Mouse (Mus musculus) adrenal gland, postnatal 0 days (tissue): Measurements from ENCODE around the gene Cep57l1. TPM values are rescaled to one million over a fixed set of nuclear protein-coding genes. Genes with fewer than 3 reads are reported as not detected.

Experiments used
- microRNA-seq: library from miRNA; unstranded; fragments of <30 nt; microRNA quantifications from one replicate; pipeline ENCODE4, GENCODE M21; 2016; ENCODE audit warnings: borderline replicate concordance; ENCODE audit not compliant: insufficient number of aligned reads
- polyA plus RNA-seq: library from polyadenylated mRNA; unstranded; fragments of >200 nt; fragmentation: Nextera tagmentation; extraction: Ambion mirVana; gene quantifications from 2 replicates; pipeline ENCODE4 v1.2.1, GENCODE M21; 2015

The Cep57l1 gene
- polyA plus RNA-seq: 9.9 and 15.6 TPM in 2 replicates

GRCm38 (mm10) chr10:41809771-41810563 lies at the start of gene Cep57l1, which contains the start of gene Sesn1:
TSS of gene Cep57l1 (minus strand) at chr10:41809871.
TSS of gene Sesn1 (plus strand) at chr10:41809935.

GRCm38 (mm10) chr10:41716029-41716897 lies 93.4 kb downstream of the Cep57l1 start, which contains the start of gene Ccdc162:
TSS of gene Ccdc162 (minus strand) at chr10:41716634.

Small RNA genes within 50 kb of the gene (microRNA-seq; reads per million reads assigned to microRNA genes)
- gene Mir3473b: not detected

Other genes starting within 250 kb of the Cep57l1 start
- gene Ccdc162, start 93.2 kb downstream of the Cep57l1 start, polyA plus RNA-seq: 0.14 and 0.27 TPM in 2 replicates
- 51.8 and 56.7 TPM in 2 replicates for gene Sesn1, start 64 bp upstream of the Cep57l1 start, polyA plus RNA-seq
- 4.3 and 8.1 TPM in 2 replicates for gene Armc2, start 208.6 kb upstream of the Cep57l1 start, polyA plus RNA-seq